Mouse (Mus musculus): Measurements from ENCODE around the gene Gm42791. TPM values are rescaled to one million over a fixed set of nuclear protein-coding genes. Genes with fewer than 3 reads are reported as not detected.

Gene Gm42791
- 1.3 TPM in 1 of 2 replicates, not detected in the other for total RNA-seq (2017)

GRCm38 (mm10) chr5:148994706-148995414 lies at the start of gene Gm42791:
Gm42791 (minus strand) TSS chr5:148995147.
- ATAC-seq (ENCODE audit: extremely low read depth, insufficient number of reproducible peaks, low FRiP score, poor library complexity, severe bottlenecking): 0 out of 2 replicates have a peak, but pooled peaks have one; percentile 15

- no peak for ATAC-seq (ENCODE audit: extremely low read depth, insufficient number of reproducible peaks, low FRiP score, poor library complexity, severe bottlenecking)
Measured at GRCm38 (mm10) chr5:149044067-149044466, 49.1 kb upstream of the Gm42791 start.

- no peak for ATAC-seq (ENCODE audit: extremely low read depth, insufficient number of reproducible peaks, low FRiP score, poor library complexity, severe bottlenecking)
Measured at GRCm38 (mm10) chr5:149043240-149043639, 48.3 kb upstream of the Gm42791 start.

GRCm38 (mm10) chr5:149039825-149040224 lies 44.9 kb upstream of the Gm42791 start:
- peak; percentile 71 for ATAC-seq (ENCODE audit: extremely low read depth, insufficient number of reproducible peaks, low FRiP score, poor library complexity, severe bottlenecking)

GRCm38 (mm10) chr5:149037729-149038128 lies 42.8 kb upstream of the Gm42791 start:
- no peak for ATAC-seq (ENCODE audit: extremely low read depth, insufficient number of reproducible peaks, low FRiP score, poor library complexity, severe bottlenecking)

GRCm38 (mm10) chr5:149036920-149037319 lies 42.0 kb upstream of the Gm42791 start:
- ATAC-seq (ENCODE audit: extremely low read depth, insufficient number of reproducible peaks, low FRiP score, poor library complexity, severe bottlenecking): no peak

GRCm38 (mm10) chr5:149032438-149032837 lies 37.5 kb upstream of the Gm42791 start:
- ATAC-seq (ENCODE audit: extremely low read depth, insufficient number of reproducible peaks, low FRiP score, poor library complexity, severe bottlenecking): no peak

- peak; percentile 71 for ATAC-seq (ENCODE audit: extremely low read depth, insufficient number of reproducible peaks, low FRiP score, poor library complexity, severe bottlenecking)
Measured at GRCm38 (mm10) chr5:149031199-149031750, 36.3 kb upstream of the Gm42791 start.

GRCm38 (mm10) chr5:149030103-149030502 lies 35.2 kb upstream of the Gm42791 start:
- no peak for ATAC-seq (ENCODE audit: extremely low read depth, insufficient number of reproducible peaks, low FRiP score, poor library complexity, severe bottlenecking)

GRCm38 (mm10) chr5:149028394-149028793 lies 33.4 kb upstream of the Gm42791 start:
- ATAC-seq (ENCODE audit: extremely low read depth, insufficient number of reproducible peaks, low FRiP score, poor library complexity, severe bottlenecking): no peak

- ATAC-seq (ENCODE audit: extremely low read depth, insufficient number of reproducible peaks, low FRiP score, poor library complexity, severe bottlenecking): no peak
Measured at GRCm38 (mm10) chr5:149027389-149027788, 32.4 kb upstream of the Gm42791 start.

GRCm38 (mm10) chr5:149021120-149021519 lies 26.2 kb upstream of the Gm42791 start:
- ATAC-seq (ENCODE audit: extremely low read depth, insufficient number of reproducible peaks, low FRiP score, poor library complexity, severe bottlenecking): no peak

- ATAC-seq (ENCODE audit: extremely low read depth, insufficient number of reproducible peaks, low FRiP score, poor library complexity, severe bottlenecking): no peak
Measured at GRCm38 (mm10) chr5:149020681-149021062, 25.7 kb upstream of the Gm42791 start.

- no peak for ATAC-seq (ENCODE audit: extremely low read depth, insufficient number of reproducible peaks, low FRiP score, poor library complexity, severe bottlenecking)
Measured at GRCm38 (mm10) chr5:149020059-149020680, 25.2 kb upstream of the Gm42791 start.

GRCm38 (mm10) chr5:149017666-149018415 lies 22.9 kb upstream of the Gm42791 start:
- ATAC-seq (ENCODE audit: extremely low read depth, insufficient number of reproducible peaks, low FRiP score, poor library complexity, severe bottlenecking): peak; percentile 37; the same call in 1 of the 2 replicates

- ATAC-seq (ENCODE audit: extremely low read depth, insufficient number of reproducible peaks, low FRiP score, poor library complexity, severe bottlenecking): no peak
Measured at GRCm38 (mm10) chr5:149017181-149017580, 22.2 kb upstream of the Gm42791 start.

- no peak for ATAC-seq (ENCODE audit: extremely low read depth, insufficient number of reproducible peaks, low FRiP score, poor library complexity, severe bottlenecking)
Measured at GRCm38 (mm10) chr5:149016261-149016660, 21.3 kb upstream of the Gm42791 start.

GRCm38 (mm10) chr5:149015335-149016201 lies 20.6 kb upstream of the Gm42791 start:
- ATAC-seq (ENCODE audit: extremely low read depth, insufficient number of reproducible peaks, low FRiP score, poor library complexity, severe bottlenecking): peak; percentile 62

Data from neutrophil, adult 5-6 weeks (primary cell).